Mouse (Mus musculus) lung, embryonic 15.5 days (tissue): ENCODE measurements around the gene Srp68. TPM values are rescaled to one million over a fixed set of nuclear protein-coding genes. Genes with fewer than 3 reads are reported as not detected.
A peak's percentile ranks its signal among the peaks of the same experiment; 100 is the strongest.

Experiments used
- ATAC-seq: fragments of 200-750 bp; cut with Nextera tagmentation; 2 replicates; pipeline ENCODE4 v1.8.0; 2017; ENCODE audit warnings: moderate number of reproducible peaks, borderline replicate concordance; ENCODE audit not compliant: low FRiP score, low TSS enrichment; ENCODE audit errors: extremely low read depth
- H3K27ac ChIP-seq: fragments of 300-500 bp; sonication (generic); 2 replicates; pipeline ENCODE4 v1.5.1; 2015; ENCODE audit warnings: moderate library complexity, mild to moderate bottlenecking, inconsistent platforms
- H3K27me3 ChIP-seq: fragments of 300-500 bp; sonication (generic); 2 replicates; pipeline ENCODE4 v1.6.1; 2015; ENCODE audit warnings: inconsistent platforms
- H3K36me3 ChIP-seq: fragments of 300-500 bp; sonication (generic); 2 replicates; pipeline ENCODE4 v1.6.1; 2015; ENCODE audit warnings: inconsistent platforms
- H3K4me1 ChIP-seq: fragments of 300-500 bp; sonication (generic); 2 replicates; pipeline ENCODE4 v1.6.1; 2015; ENCODE audit warnings: inconsistent platforms
- H3K4me2 ChIP-seq: fragments of 300-500 bp; sonication (generic); 2 replicates; pipeline ENCODE4 v1.6.1; 2015; ENCODE audit warnings: inconsistent platforms, mild to moderate bottlenecking, moderate library complexity
- H3K4me3 ChIP-seq: fragments of 300-500 bp; sonication (generic); 2 replicates; pipeline ENCODE4 v1.5.1; 2015; ENCODE audit warnings: mild to moderate bottlenecking, inconsistent platforms
- H3K9ac ChIP-seq: fragments of 300-500 bp; sonication (generic); 2 replicates; pipeline ENCODE4 v1.6.1; 2015; ENCODE audit warnings: inconsistent platforms
- H3K9me3 ChIP-seq: fragments of 300-500 bp; sonication (generic); 2 replicates; pipeline ENCODE4 v1.6.1; 2016; ENCODE audit warnings: inconsistent platforms
- WGBS: fragments of 180-500 bp; shearing (Covaris S2); methylation state at CpG from one replicate; pipeline ENCODE4 v1.1.7; 2015; 5-methylcytosine and 5-hydroxymethylcytosine counted together
- polyA plus RNA-seq: library from polyadenylated mRNA; unstranded; fragments of >200 nt; fragmentation: Nextera tagmentation; extraction: Ambion mirVana; gene quantifications from 2 replicates; pipeline ENCODE4 v1.2.1, GENCODE M21; 2015

Srp68 gene
- polyA plus RNA-seq, 1 experiment from 2014 or later: 95.4 TPM

DNA sequence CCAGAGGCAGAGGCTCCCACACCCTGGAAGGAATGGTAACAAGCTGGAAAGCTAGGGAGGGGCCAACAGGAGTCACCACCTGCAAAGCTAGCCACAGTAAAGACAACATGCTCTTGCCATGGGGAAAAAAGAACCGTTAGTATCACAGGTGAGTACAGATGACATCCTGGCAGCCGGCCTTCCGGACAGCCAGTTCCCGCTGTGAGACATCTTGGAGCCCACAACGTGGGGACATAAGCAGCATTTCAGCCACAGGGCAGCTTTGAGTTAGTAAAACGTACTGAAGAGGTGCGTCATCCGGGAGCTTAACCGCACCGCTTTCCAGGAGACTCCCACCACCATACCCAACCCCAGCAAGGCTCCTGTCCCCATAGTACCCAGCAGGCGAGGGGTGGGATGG lies 24.2 kb upstream of the Srp68 start:
- Histone ChIP-seq H3K36me3 (peaks cover 53% of the 10 kb centered on the region), H3K27ac (no peak overlapping the region), H3K27me3 (no peaks in the 10 kb centered on the region), H3K9me3 (no peaks in the 10 kb centered on the region), H3K4me3 (no peak overlapping the region), H3K9ac (no peak overlapping the region), H3K4me1 (no peaks in the 10 kb centered on the region), H3K4me2 (no peak overlapping the region)
- 86% methylated on average over 11 of the region's 11 CpGs for WGBS
- ATAC-seq: no peak

DNA sequence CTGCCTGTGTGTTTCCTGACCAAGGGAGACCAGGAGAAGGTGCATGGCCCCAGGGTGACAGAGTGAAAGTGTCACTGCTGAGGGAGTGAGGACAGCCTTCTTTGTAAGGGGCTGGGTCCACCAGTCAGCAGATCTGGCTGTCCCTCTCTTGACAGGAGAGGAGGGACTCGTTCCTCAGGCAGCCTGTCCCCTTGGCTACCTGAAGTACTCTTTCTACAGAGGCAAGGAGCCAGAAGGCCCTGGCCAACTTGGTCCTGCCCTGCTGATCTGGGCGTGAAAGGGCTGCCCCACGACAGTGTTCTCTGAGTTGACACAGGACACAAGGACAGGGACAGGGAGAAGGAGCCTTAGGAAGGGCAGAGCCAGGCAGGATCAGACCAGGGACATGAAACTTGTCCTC lies 23.0 kb upstream of the Srp68 start:
- peaks cover 47% of the 10 kb centered on the region for H3K36me3 ChIP-seq

DNA sequence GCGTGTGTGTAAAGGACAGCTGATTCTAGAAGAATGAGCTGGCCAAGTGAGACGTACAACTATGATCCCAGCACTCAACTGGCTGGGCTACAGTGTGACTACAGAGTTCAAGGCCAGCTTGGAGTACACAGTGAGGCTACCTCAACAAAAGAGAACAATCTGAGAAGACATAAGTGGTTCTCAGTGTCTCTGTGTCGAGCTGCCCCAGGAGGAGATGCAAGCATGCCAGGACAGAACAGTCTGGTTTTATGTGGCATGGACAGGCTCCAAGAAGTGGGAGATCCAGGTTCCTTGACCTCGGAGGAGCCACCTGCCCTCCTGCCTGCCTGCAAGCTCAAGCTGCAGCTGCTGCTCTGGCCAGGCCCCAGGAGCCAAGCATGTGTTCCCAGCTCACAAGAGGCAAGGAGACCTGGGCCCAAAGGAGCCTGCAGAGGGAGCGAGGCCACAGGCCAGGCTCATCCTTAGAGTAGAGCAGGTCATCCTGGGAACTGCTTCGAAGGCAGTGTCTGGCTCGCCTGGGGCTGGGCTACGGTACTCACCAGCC lies 22.2 kb upstream of the Srp68 start:
- Histone ChIP-seq H3K9ac (no peak overlapping the region), H3K4me2 (no peak overlapping the region), H3K9me3 (no peaks in the 10 kb centered on the region), H3K4me1 (no peaks in the 10 kb centered on the region), H3K36me3 (peaks cover 48% of the 10 kb centered on the region), H3K27me3 (no peaks in the 10 kb centered on the region), H3K27ac (no peak overlapping the region), H3K4me3 (no peak overlapping the region)
- 75% methylated on average over 8 of the region's 8 CpGs for WGBS
- ATAC-seq: no peak

More for the DNA sequence above, 23.0 kb upstream of the Srp68 start:
- H3K4me2 ChIP-seq: no peak overlapping the region
- WGBS: 51% methylated on average over 3 of the region's 3 CpGs
- H3K9ac ChIP-seq: no peak overlapping the region
- no peaks in the 10 kb centered on the region for H3K27me3 ChIP-seq
- no peak overlapping the region for H3K4me3 ChIP-seq
- no peak overlapping the region for H3K27ac ChIP-seq
- no peaks in the 10 kb centered on the region for H3K9me3 ChIP-seq
- no peaks in the 10 kb centered on the region for H3K4me1 ChIP-seq
- ATAC-seq: no peak

DNA sequence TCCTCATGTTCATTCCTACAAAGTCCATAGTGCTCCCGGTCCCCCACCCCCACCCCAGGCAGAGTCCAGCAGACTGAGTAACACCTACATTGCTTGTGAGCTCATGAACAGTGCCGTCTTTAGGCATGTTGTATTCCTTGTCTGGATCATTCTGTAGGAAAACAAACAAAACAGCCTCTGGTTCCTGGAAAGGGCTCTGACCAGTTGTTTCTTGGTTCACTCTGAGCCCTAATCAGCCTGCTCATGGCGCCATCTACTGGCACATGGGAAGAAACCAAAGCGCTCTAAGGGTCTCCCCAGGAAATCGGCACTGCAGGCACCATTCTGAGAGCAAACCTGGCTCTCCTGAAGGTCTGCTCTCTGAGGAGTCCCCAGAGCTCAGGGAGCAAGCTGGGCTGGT lies 20.3 kb upstream of the Srp68 start:
- H3K36me3 ChIP-seq: peaks cover 41% of the 10 kb centered on the region
- H3K27ac ChIP-seq: no peak overlapping the region
- H3K9me3 ChIP-seq: no peaks in the 10 kb centered on the region
- peaks cover 7% of the 10 kb centered on the region for H3K4me1 ChIP-seq
- peak; percentile 35; the same call in 1 of the 2 replicates for ATAC-seq
- no peak overlapping the region for H3K9ac ChIP-seq
- H3K4me2 ChIP-seq: no peak overlapping the region
- no peaks in the 10 kb centered on the region for H3K27me3 ChIP-seq
- 27% methylated on average over 5 of the region's 5 CpGs for WGBS
- no peak overlapping the region for H3K4me3 ChIP-seq

DNA sequence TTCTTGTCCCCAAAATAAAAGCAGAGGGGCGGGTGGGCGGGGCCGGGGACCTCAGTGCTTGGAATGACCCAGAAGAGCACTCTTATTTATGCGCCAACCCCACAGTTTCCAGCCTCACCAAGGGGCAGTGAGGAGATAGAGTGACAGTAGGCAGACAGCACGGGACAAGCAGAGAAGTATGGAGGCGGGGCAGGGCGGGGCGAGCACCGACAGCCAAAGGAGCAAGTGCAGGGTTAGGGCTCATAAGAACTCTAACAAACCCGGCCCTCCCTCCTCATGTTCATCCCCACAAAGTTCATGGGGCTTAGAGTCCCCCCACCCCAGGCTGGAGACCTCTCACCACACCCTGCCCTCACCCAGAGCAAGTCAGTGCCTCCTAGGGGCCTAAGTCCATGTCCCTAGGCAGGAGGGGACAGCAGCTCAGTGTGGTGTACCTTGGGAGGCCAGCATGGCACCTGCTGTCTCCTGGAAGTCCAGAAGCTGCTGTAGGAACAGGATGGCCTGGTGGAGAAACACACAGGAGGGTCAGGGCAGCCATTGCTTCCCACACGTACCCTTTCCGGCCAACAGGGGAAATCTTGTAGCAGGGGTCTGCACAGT lies 19.6 kb upstream of the Srp68 start:
- H3K4me3 ChIP-seq: no peak overlapping the region
- no peak overlapping the region for H3K4me2 ChIP-seq
- no peak for ATAC-seq
- H3K27ac ChIP-seq: no peak overlapping the region
- H3K4me1 ChIP-seq: peaks cover 7% of the 10 kb centered on the region
- peaks cover 44% of the 10 kb centered on the region for H3K36me3 ChIP-seq
- H3K9me3 ChIP-seq: no peaks in the 10 kb centered on the region
- no peaks in the 10 kb centered on the region for H3K27me3 ChIP-seq
- no peak overlapping the region for H3K9ac ChIP-seq
- WGBS: 79% methylated on average over 12 of the region's 12 CpGs

DNA sequence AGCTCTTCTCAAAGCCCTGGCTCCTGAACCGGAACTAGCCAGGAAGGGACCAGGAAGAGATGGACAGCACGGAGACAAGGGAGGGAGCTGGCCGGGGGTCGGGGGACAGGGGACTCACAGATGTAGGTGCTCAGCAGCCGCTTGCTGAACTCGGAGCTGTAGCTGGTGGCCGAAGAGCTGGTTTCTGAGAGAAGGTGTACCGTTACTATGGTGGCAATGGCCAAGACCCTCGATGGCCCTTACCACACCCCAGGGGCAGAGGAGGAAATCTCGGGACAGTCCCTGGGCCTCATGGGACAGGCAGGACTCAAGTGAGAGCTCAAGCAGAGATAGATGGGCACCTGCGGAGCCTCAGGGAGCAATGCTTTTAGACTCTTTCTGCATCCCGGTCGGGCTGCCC lies 18.4 kb upstream of the Srp68 start:
- H3K36me3 ChIP-seq: peaks cover 49% of the 10 kb centered on the region
- H3K9ac ChIP-seq: no peak overlapping the region
- ATAC-seq: no peak
- H3K4me1 ChIP-seq: peaks cover 7% of the 10 kb centered on the region
- H3K4me3 ChIP-seq: no peak overlapping the region
- no peaks in the 10 kb centered on the region for H3K9me3 ChIP-seq
- H3K4me2 ChIP-seq: no peak overlapping the region
- H3K27ac ChIP-seq: no peak overlapping the region
- 90% methylated on average over 13 of the region's 13 CpGs for WGBS
- H3K27me3 ChIP-seq: no peaks in the 10 kb centered on the region

DNA sequence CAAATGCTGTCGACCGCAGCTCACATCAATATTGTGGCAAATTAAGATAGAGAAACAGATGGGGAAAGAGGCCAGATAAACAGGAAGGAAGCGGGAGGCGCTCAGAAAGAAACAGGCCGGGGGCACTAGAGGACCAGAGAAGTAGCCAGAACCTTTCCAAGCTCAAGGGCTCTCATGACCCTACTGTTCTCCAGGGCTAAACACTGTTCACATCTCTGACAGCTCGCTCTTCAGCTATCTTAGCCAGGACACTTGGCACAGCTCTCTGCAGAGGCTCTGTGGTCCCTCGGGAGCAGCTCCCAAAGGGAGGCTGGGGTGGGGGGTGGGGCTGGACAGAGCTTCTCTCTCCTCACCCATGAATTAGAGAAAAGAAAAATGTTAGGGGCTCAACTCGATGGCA lies 16.5 kb upstream of the Srp68 start:
- Histone ChIP-seq H3K27ac (peak overlapping the region; percentile 22; the same call in 1 of the 2 replicates), H3K9ac (no peak overlapping the region), H3K9me3 (no peaks in the 10 kb centered on the region), H3K4me1 (peaks cover 11% of the 10 kb centered on the region), H3K27me3 (peaks cover under 1% of the 10 kb centered on the region; the same call in 1 of the 2 replicates), H3K4me2 (no peak overlapping the region), H3K4me3 (no peak overlapping the region), H3K36me3 (peaks cover 47% of the 10 kb centered on the region)
- WGBS: 50% methylated on average over 8 of the region's 8 CpGs
- ATAC-seq: no peak

DNA sequence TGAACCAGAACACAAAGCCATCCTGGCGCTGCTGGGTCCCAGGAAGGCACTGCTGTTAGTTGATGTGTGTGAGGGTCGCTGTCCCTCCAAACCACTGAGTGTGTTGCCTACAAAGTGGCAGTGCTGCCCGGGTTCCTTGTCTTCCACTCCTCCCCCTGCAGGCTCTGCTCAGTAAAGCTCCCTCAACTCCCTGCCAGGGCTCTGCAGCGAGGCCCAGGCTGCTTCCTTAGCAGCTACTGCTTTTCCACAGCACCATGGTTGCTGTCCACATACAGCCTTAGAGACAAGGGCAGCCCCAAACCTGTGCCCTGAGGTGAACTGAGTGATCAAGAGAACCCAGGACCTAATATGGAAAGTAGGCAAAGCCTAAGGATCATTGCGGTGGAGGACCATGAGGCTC lies 13.3 kb upstream of the Srp68 start:
- Histone ChIP-seq H3K4me1 (peaks cover 19% of the 10 kb centered on the region), H3K4me2 (no peak overlapping the region), H3K9ac (no peak overlapping the region), H3K9me3 (no peaks in the 10 kb centered on the region), H3K27me3 (peaks cover 33% of the 10 kb centered on the region), H3K27ac (no peak overlapping the region), H3K36me3 (peaks cover 36% of the 10 kb centered on the region), H3K4me3 (no peak overlapping the region)
- WGBS: 79% methylated on average over 5 of the region's 5 CpGs
- ATAC-seq: no peak

DNA sequence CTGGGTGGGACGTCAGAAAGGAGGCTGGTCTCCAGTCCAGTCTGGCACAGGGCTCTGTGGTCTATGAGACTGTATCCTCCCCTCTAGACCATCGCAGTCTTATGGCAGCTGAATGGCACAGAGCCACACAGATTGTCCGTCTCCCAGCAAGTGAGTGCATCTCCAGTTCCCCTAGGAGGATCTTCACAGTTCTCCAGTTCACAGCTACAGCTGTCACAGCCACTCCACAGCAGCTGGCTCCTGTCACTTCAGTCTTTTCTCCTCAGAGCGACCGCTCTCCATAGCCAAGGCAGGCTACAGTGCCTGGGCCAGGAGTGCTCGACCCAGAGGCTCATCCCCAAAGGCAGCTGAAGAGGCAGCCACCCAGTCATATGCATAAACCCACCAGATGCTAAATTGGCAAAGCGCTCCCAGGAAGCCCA lies 11.8 kb upstream of the Srp68 start:
- H3K27me3 ChIP-seq: peaks cover 49% of the 10 kb centered on the region
- peak overlapping the region; percentile 59; the same call in 1 of the 2 replicates for H3K27ac ChIP-seq

DNA sequence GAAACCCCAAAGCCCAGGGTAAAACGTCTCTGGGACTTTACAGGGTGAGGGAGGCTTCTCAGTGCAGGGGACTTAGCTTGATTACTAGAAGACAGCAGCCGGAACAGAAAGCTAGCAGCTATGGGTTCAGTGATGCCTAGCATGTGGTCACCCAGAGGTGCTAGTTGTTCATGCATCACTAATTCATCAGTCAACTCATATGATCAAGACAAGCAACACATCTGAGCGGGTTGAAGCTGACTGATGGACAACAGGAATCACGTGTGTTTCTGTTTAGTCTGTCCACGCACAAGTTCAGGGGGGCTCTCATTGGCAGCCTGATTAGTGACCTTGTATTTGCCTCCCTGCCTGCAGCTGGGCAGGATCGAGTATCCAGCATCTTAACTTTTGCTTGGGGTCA lies 10.0 kb upstream of the Srp68 start:
- Histone ChIP-seq H3K27ac (no peak overlapping the region), H3K9me3 (no peaks in the 10 kb centered on the region), H3K4me1 (peaks cover 22% of the 10 kb centered on the region), H3K4me2 (no peak overlapping the region), H3K36me3 (peaks cover 12% of the 10 kb centered on the region), H3K9ac (no peak overlapping the region), H3K4me3 (no peak overlapping the region), H3K27me3 (peaks cover 61% of the 10 kb centered on the region)
- 28% methylated on average over 6 of the region's 6 CpGs for WGBS
- no peak for ATAC-seq

More for the DNA sequence above, 11.8 kb upstream of the Srp68 start:
- no peak overlapping the region for H3K4me2 ChIP-seq
- no peak overlapping the region for H3K9ac ChIP-seq
- no peak overlapping the region for H3K4me3 ChIP-seq
- H3K36me3 ChIP-seq: peaks cover 23% of the 10 kb centered on the region
- no peaks in the 10 kb centered on the region for H3K9me3 ChIP-seq
- 30% methylated on average over 7 of the region's 7 CpGs for WGBS
- peak; percentile 86 for ATAC-seq
- peaks cover 26% of the 10 kb centered on the region for H3K4me1 ChIP-seq

DNA sequence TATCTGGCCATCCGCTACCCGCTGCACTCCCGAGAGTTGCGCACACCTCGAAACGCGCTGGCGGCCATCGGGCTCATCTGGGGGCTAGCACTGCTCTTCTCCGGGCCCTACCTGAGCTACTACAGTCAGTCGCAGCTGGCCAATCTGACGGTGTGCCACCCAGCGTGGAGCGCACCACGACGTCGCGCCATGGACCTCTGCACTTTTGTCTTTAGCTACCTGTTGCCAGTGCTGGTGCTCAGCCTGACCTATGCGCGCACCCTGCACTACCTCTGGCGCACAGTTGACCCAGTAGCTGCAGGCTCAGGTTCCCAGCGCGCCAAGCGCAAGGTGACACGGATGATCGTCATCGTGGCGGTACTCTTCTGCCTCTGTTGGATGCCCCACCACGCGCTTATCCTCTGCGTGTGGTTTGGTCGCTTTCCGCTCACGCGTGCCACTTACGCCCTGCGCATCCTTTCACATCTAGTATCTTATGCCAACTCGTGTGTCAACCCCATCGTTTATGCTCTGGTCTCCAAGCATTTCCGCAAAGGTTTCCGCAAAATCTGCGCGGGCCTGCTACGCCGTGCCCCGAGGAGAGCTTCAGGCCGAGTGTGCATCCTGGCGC lies 9.0 kb upstream of the Srp68 start:
- Histone ChIP-seq H3K4me2 (no peak overlapping the region), H3K9me3 (no peaks in the 10 kb centered on the region), H3K27ac (no peak overlapping the region), H3K27me3 (peaks cover 61% of the 10 kb centered on the region), H3K4me1 (peaks cover 22% of the 10 kb centered on the region), H3K36me3 (peaks cover 3% of the 10 kb centered on the region; the same call in 1 of the 2 replicates), H3K9ac (no peak overlapping the region), H3K4me3 (no peak overlapping the region)
- ATAC-seq: no peak
- WGBS: 8% methylated on average over 48 of the region's 48 CpGs

DNA sequence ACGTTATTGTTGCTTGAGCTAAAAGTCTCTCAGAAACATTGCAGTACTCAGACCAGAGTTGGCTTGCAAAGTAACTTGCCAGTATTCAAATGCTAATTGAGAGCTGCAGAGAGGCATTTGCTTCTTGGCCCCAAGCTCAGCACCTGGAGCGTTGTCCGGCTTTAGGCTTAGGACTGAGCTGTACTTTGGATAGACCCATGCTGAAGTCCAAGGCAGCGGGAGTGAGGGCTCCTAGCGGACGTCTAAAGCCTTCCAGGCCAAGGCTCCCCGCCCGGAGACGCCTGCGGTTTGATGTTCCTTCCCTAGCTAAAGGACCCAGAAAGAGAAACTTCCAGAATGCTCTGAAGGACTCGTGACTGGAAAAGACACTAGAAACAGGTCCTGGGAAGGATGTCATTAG lies 8.1 kb upstream of the Srp68 start:
- Histone ChIP-seq H3K4me2 (no peak overlapping the region), H3K4me1 (peaks cover 22% of the 10 kb centered on the region), H3K27ac (no peak overlapping the region), H3K36me3 (no peaks in the 10 kb centered on the region), H3K9ac (no peak overlapping the region), H3K4me3 (peak overlapping the region; percentile 28; the same call in 1 of the 2 replicates), H3K9me3 (no peaks in the 10 kb centered on the region), H3K27me3 (peaks cover 61% of the 10 kb centered on the region)
- WGBS: 2% methylated on average over 11 of the region's 11 CpGs
- ATAC-seq: no peak
